Mouse (Mus musculus): ENCODE results near the gene Rnf13. TPM values are rescaled to one million over a fixed set of nuclear protein-coding genes. Genes with fewer than 3 reads are reported as not detected.

Gene Rnf13
- polyA plus RNA-seq (2015; fragmentation: Nextera tagmentation; extraction: Ambion mirVana), result 73.8 and 77.5 TPM in 2 replicates

DNA sequence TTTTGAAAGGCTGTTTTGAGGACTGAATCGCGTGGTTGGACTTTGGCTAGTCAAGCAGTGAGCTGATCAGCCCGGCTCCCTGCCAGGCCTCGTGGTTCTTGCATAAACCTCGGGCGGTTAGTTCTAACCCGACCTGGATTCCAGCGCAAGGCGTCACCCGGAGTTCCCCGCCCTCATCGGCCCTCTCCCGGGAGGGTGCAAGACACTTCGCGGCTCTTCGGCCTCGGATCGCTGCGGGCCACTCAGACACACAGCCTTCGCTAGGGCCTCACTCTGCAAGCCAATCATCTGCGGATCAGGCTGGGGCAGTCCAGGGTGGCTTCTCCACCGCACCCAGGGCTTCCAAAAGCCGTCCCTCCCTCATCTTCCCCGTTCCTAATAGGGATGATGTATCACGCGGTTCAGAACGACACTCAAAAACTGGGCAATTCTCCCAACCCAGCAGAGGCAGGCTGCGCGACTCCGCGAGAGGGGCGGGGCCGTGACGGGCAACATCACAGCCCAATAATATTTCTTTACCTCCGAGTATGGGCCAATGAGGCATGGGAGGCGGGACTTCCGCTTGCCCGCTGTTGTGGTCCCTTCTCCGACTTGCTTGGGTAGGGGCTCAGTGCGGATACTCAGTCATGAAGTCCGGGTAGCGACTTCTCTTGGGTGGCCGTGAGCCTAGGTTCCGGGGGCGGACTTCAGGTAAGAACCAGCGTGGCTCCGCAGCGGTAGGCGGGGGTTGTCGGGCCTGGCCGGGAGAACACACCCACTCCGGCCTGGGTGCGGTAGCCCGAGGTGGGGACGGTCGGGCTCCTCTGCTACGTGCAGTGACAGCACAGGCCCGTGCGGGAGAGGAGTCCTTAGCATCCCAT is at the start of gene Rnf13:
Gene Rnf13 (plus strand): TSS at position 552 of the 860 bp plus-strand sequence.
- Histone ChIP-seq H3K36me3 (ENCODE audit: poor library complexity, severe bottlenecking) (no peaks in the 10 kb centered on the region), H3K27ac (peak within 1 kb of the TSS; percentile 92), H3K9me3 (replicated peaks) (no peaks in the 10 kb centered on the region), H3K4me1 (peaks cover 21% of the 10 kb centered on the region), H3K4me2 (peak within 1 kb of the TSS; percentile 83), H3K27me3 (no peaks in the 10 kb centered on the region), H3K4me3 (peak within 1 kb of the TSS; percentile 82), H3K9ac (peak within 1 kb of the TSS; percentile 88)
- ATAC-seq, result peak; percentile 100
- WGBS, result under 1% methylated on average over 59 of the region's 59 CpGs

DNA sequence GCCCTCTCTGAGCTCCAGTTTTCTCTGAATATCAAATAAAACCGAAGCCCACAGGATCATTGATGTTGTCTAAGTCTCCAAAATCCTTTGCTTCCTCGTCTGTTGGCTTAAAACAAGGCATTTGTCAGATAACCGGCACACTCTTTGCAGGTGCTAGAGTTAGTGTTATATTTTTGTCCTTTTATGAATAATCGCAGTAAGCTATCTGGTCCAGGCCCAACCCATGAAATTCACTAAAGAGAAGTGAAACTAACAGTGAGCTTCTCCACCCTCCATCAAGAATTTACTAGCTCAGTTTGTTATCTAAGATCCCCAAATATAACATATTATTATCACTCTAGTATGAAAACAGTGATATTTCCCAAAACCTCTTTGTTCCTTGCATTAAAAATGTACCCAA is 44.1 kb upstream of the Rnf13 start:
- H3K9me3 ChIP-seq (replicated peaks), result no peaks in the 10 kb centered on the region
- no peak overlapping the region for H3K4me2 ChIP-seq
- H3K36me3 ChIP-seq (ENCODE audit: poor library complexity, severe bottlenecking), result no peaks in the 10 kb centered on the region
- no peaks in the 10 kb centered on the region for H3K27me3 ChIP-seq
- no peak overlapping the region for H3K4me3 ChIP-seq
- no peak for ATAC-seq
- H3K27ac ChIP-seq, result no peak overlapping the region
- WGBS, result 84% methylated on average over 4 of the region's 4 CpGs
- no peaks in the 10 kb centered on the region for H3K4me1 ChIP-seq
- no peak overlapping the region for H3K9ac ChIP-seq

GRCm38 (mm10) chr3:57692719-57693118 is 43.1 kb upstream of the Rnf13 start, which contains the start of gene Ankub1:
TSS of gene Ankub1 (minus strand) at chr3:57692799.
- WGBS, result 67% methylated on average over 2 of the region's 2 CpGs
- Histone ChIP-seq H3K9ac (no peak within 1 kb of the TSS), H3K4me1 (no peaks in the 10 kb centered on the region), H3K27me3 (no peaks in the 10 kb centered on the region), H3K9me3 (replicated peaks) (no peaks in the 10 kb centered on the region), H3K36me3 (ENCODE audit: poor library complexity, severe bottlenecking) (no peaks in the 10 kb centered on the region), H3K4me3 (no peak within 1 kb of the TSS), H3K27ac (no peak within 1 kb of the TSS), H3K4me2 (no peak within 1 kb of the TSS)
- ATAC-seq, result no peak

GRCm38 (mm10) chr3:57696249-57696648 is 39.6 kb upstream of the Rnf13 start:
- WGBS, result 88% methylated on average over 4 of the region's 4 CpGs
- H3K4me2 ChIP-seq, result no peak overlapping the region
- H3K9ac ChIP-seq, result no peak overlapping the region
- H3K4me1 ChIP-seq, result no peaks in the 10 kb centered on the region
- H3K36me3 ChIP-seq (ENCODE audit: poor library complexity, severe bottlenecking), result no peaks in the 10 kb centered on the region
- H3K27me3 ChIP-seq, result no peaks in the 10 kb centered on the region
- no peak overlapping the region for H3K27ac ChIP-seq
- H3K9me3 ChIP-seq (replicated peaks), result no peaks in the 10 kb centered on the region
- ATAC-seq, result no peak
- H3K4me3 ChIP-seq, result no peak overlapping the region

GRCm38 (mm10) chr3:57696779-57697178 is 39.1 kb upstream of the Rnf13 start:
- WGBS, result 94% methylated on average over 9 of the region's 9 CpGs
- no peak for ATAC-seq

DNA sequence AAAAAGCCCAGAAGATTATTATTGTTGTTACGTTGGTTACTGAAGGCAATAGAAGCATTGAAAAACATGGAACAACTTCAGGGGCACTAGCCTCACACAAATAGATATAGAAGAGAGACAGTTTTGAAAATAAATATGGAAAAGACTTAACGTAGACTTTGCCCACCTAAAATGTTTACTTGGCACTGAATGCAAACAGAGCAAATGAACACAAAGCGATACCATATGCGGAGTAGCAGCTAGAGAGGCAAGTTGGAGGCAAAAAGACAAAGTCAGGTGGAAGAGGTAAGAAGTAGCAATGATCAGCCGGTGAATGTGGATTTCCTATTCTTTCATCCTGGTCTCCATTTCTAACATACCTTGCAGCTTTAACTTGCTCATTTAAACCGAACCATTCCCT is 21.7 kb upstream of the Rnf13 start:
- Histone ChIP-seq H3K9me3 (replicated peaks) (no peaks in the 10 kb centered on the region), H3K4me2 (no peak overlapping the region), H3K4me3 (no peak overlapping the region), H3K36me3 (ENCODE audit: poor library complexity, severe bottlenecking) (no peaks in the 10 kb centered on the region), H3K4me1 (no peaks in the 10 kb centered on the region), H3K27ac (no peak overlapping the region), H3K27me3 (no peaks in the 10 kb centered on the region), H3K9ac (no peak overlapping the region)
- no peak for ATAC-seq
- WGBS, result 92% methylated on average over 6 of the region's 6 CpGs

More at GRCm38 (mm10) chr3:57696779-57697178, 39.1 kb upstream of the Rnf13 start:
- Histone ChIP-seq H3K4me1 (no peaks in the 10 kb centered on the region), H3K4me2 (no peak overlapping the region), H3K9me3 (replicated peaks) (no peaks in the 10 kb centered on the region), H3K9ac (no peak overlapping the region), H3K4me3 (no peak overlapping the region), H3K27ac (no peak overlapping the region), H3K27me3 (no peaks in the 10 kb centered on the region), H3K36me3 (ENCODE audit: poor library complexity, severe bottlenecking) (no peaks in the 10 kb centered on the region)

GRCm38 (mm10) chr3:57732206-57732915 is 3.5 kb upstream of the Rnf13 start:
- Histone ChIP-seq H3K4me2 (no peak overlapping the region), H3K4me3 (no peak overlapping the region), H3K27ac (no peak overlapping the region), H3K27me3 (no peaks in the 10 kb centered on the region), H3K36me3 (ENCODE audit: poor library complexity, severe bottlenecking) (no peaks in the 10 kb centered on the region), H3K9ac (no peak overlapping the region), H3K4me1 (peaks cover 14% of the 10 kb centered on the region), H3K9me3 (replicated peaks) (no peaks in the 10 kb centered on the region)
- WGBS, result 82% methylated on average over 5 of the region's 5 CpGs
- no peak for ATAC-seq

DNA sequence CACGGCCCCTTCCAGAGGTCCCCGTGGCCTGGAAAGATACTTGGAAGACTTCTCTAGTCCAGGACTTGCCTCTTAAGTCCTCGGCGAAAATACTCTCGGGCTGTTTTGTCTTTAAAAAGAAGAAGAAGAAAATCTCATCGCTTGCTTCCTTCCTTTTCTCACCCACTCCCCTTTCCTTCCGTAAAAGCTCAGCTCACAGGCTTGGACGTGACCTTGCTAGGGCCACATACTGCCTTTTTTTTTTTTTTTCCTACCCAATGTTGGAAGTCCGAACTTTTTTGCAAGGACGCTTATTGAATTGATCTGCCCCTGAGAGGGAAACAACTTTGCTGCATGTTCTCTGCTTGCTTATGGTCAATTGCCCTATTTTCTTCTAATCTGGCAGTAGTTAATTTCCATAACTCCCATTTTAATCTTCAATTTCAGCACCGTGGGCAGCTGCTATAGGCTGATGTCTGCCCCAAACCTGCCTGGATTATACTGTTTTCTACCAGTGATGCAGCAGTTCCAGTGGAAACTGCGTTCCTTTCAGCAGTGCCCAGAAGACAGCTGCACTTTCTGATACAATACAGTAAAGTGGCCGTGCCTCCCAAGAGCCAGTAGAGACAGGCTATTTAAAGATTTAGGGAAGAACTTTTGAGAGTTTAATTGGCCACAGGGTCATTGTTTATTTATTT is 695 bp downstream of the Rnf13 start:
- Histone ChIP-seq H3K4me1 (peaks cover 21% of the 10 kb centered on the region), H3K4me2 (peak overlapping the region; percentile 83), H3K27me3 (no peaks in the 10 kb centered on the region), H3K9me3 (replicated peaks) (no peaks in the 10 kb centered on the region), H3K27ac (peak overlapping the region; percentile 92), H3K4me3 (peak overlapping the region; percentile 82), H3K9ac (peak overlapping the region; percentile 88), H3K36me3 (ENCODE audit: poor library complexity, severe bottlenecking) (no peaks in the 10 kb centered on the region)
- 1% methylated on average over 13 of the region's 13 CpGs for WGBS
- no peak for ATAC-seq

GRCm38 (mm10) chr3:57739830-57740229 is 4.0 kb downstream of the Rnf13 start:
- no peaks in the 10 kb centered on the region for H3K36me3 ChIP-seq (ENCODE audit: poor library complexity, severe bottlenecking)
- ATAC-seq, result no peak
- no peak overlapping the region for H3K4me2 ChIP-seq
- no peaks in the 10 kb centered on the region for H3K27me3 ChIP-seq
- H3K9me3 ChIP-seq (replicated peaks), result no peaks in the 10 kb centered on the region
- H3K4me1 ChIP-seq, result peaks cover 21% of the 10 kb centered on the region
- H3K27ac ChIP-seq, result no peak overlapping the region
- no peak overlapping the region for H3K9ac ChIP-seq
- 100% methylated on average over 1 of the region's 1 CpGs for WGBS
- H3K4me3 ChIP-seq, result no peak overlapping the region

DNA sequence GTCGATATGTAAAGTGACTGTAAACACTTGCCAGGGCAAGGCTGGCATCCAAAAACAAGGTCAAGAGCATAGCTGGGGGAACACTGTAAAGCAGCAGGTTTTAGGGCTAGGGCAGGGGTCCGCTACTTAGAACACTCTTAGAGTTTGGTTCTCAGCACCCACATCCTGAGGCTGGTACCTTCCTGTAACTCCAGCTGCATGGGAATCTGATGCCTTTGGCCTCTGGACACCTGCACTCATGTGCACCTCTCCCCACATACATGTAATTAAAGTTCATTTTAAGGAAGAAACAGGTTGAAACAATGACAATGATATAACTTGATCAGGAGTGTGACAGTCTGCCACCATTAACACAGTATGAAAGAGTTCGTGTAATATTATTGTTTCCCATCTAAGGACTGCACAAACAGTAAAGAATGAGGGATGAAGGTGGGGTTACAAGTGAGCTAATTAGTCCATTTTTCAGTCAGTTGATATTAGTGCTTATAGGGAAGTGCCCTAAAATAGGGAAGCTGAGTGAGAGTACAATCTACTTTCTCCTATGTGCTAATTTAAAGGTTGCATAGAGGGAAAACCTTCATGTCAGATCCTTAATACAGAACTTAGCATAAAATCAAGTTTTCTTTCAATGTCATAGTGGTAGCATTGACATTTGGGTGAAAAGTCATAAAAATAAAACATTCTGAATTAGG is 12.9 kb downstream of the Rnf13 start:
- H3K27me3 ChIP-seq, result no peaks in the 10 kb centered on the region
- no peaks in the 10 kb centered on the region for H3K36me3 ChIP-seq (ENCODE audit: poor library complexity, severe bottlenecking)
- no peak overlapping the region for H3K4me2 ChIP-seq
- peaks cover 4% of the 10 kb centered on the region; the same call in 1 of the 2 replicates for H3K9me3 ChIP-seq (replicated peaks)
- H3K4me1 ChIP-seq, result no peaks in the 10 kb centered on the region
- H3K9ac ChIP-seq, result no peak overlapping the region
- no peak for ATAC-seq
- WGBS, result 90% methylated on average over 3 of the region's 3 CpGs
- no peak overlapping the region for H3K4me3 ChIP-seq
- no peak overlapping the region for H3K27ac ChIP-seq

GRCm38 (mm10) chr3:57776915-57777314 is 41.1 kb downstream of the Rnf13 start:
- Histone ChIP-seq H3K27me3 (no peaks in the 10 kb centered on the region), H3K9me3 (replicated peaks) (no peaks in the 10 kb centered on the region), H3K4me3 (no peak overlapping the region), H3K27ac (no peak overlapping the region), H3K4me2 (no peak overlapping the region), H3K36me3 (ENCODE audit: poor library complexity, severe bottlenecking) (peaks cover 13% of the 10 kb centered on the region; the same call in 1 of the 2 replicates), H3K4me1 (no peaks in the 10 kb centered on the region), H3K9ac (no peak overlapping the region)
- 93% methylated on average over 2 of the region's 2 CpGs for WGBS
- ATAC-seq, result no peak
